Comparison of ENCODE assay signal across 9 mouse cellular contexts in genomic region chr5:32520381-32520780, GRCm38 (mm10).
DNase-seq lines count a peak whose midpoint lies in the region; ATAC-seq and TF ChIP-seq lines count a peak whose summit lies in the region.
"Had no signal": no experiment of that assay in that cellular context is flagged by ENCODE, and none has a peak within 500 bp of the region (broad histone marks: within the 10 kb centered on the region; RNA-seq: fewer than 3 reads in every experiment).

No protein-coding gene starts in this region.

- no peak for ATAC-seq in intestine, postnatal 0 days
- ATAC-seq in intestine, embryonic 15.5 days: no peak
- no peak for ATAC-seq in Patski
- no peak for ATAC-seq in erythroid progenitor cell, adult 5-6 weeks (replicated peaks; ENCODE audit: low FRiP score, poor library complexity, severe bottlenecking)

- H3K27me3 ChIP-seq in intestine, postnatal 0 days (replicated peaks; ENCODE audit: control insufficient read depth, insufficient read depth, low read length): no peaks in the 10 kb centered on the region
- no peaks in the 10 kb centered on the region for H3K27me3 ChIP-seq in intestine, embryonic 15.5 days (replicated peaks)
- H3K27me3 ChIP-seq in Patski: no peaks in the 10 kb centered on the region
- H3K27me3 ChIP-seq in limb, embryonic 10.5 days (ENCODE audit: low read depth, poor library complexity, severe bottlenecking): no peaks in the 10 kb centered on the region

- H3K9me3 ChIP-seq in intestine, postnatal 0 days (ENCODE audit: control insufficient read depth): no peaks in the 10 kb centered on the region
- H3K9me3 ChIP-seq in intestine, embryonic 15.5 days: no peaks in the 10 kb centered on the region
- H3K9me3 ChIP-seq in limb, embryonic 10.5 days (replicated peaks): no peaks in the 10 kb centered on the region

- no peak overlapping the region for H3K4me3 ChIP-seq in intestine, postnatal 0 days (ENCODE audit: low read depth, low read length)
- no peak overlapping the region for H3K4me3 ChIP-seq in intestine, embryonic 15.5 days (replicated peaks)
- no peak overlapping the region for H3K4me3 ChIP-seq in limb, embryonic 10.5 days
- H3K4me3 ChIP-seq: myocyte had no signal

- TF ChIP-seq CTCF in intestine, postnatal 0 days (IDR thresholded peaks at IDR 0.05; ENCODE audit: low read depth): peak; percentile 78
- peak; percentile 88 for TF ChIP-seq CTCF in Patski (IDR thresholded peaks at IDR 0.05)

- no peaks in the 10 kb centered on the region for H3K36me3 ChIP-seq in intestine, postnatal 0 days (ENCODE audit: control insufficient read depth, insufficient read depth)
- H3K36me3 ChIP-seq in intestine, embryonic 15.5 days: no peaks in the 10 kb centered on the region
- peaks cover 3% of the 10 kb centered on the region; the same call in 1 of the 2 replicates for H3K36me3 ChIP-seq in limb, embryonic 10.5 days

- POLR2A ChIA-PET in Patski (lab: Charles Lee): interaction anchor here (0.6 kb wide), 1 partner anchor 195 kb away, joined by 4 read pairs; no protein-coding TSS in a partner anchor

- in situ Hi-C loops in Patski (cut with MboI; ENCODE audit: low pct_unique_long_range_greater_than_20kb): loop anchor here (25.0 kb wide), 1 partner anchor 958 kb away; no protein-coding TSS in a partner anchor

- H3K4me2 ChIP-seq in intestine, postnatal 0 days (replicated peaks; ENCODE audit: low read depth): no peak overlapping the region
- no peak overlapping the region for H3K4me2 ChIP-seq in intestine, embryonic 15.5 days (replicated peaks)

- no peaks in the 10 kb centered on the region for H3K4me1 ChIP-seq in intestine, postnatal 0 days (replicated peaks; ENCODE audit: control insufficient read depth, insufficient read depth, low read length)
- H3K4me1 ChIP-seq in intestine, embryonic 15.5 days (replicated peaks): no peaks in the 10 kb centered on the region
- H3K4me1 ChIP-seq in limb, embryonic 10.5 days: no peaks in the 10 kb centered on the region

- DNase-seq in A20 (ENCODE audit: low read depth, low spot score) (peak; percentile 30), Patski (ENCODE audit: low read depth, low spot score) (peak; percentile 9)
- peak; percentile 16 for DNase-seq in embryo, embryonic 10.5 days (ENCODE audit: low spot score)
- DNase-seq in lung, postnatal 10 days: peak; percentile 59
- no peak for DNase-seq in limb, embryonic 10.5 days (ENCODE audit: low spot score)

- H3K27ac ChIP-seq in intestine, postnatal 0 days (ENCODE audit: low read depth, low read length): no peak overlapping the region
- no peak overlapping the region for H3K27ac ChIP-seq in intestine, embryonic 15.5 days
- H3K27ac ChIP-seq in limb, embryonic 10.5 days: no peak overlapping the region

- no peak overlapping the region for H3K9ac ChIP-seq in intestine, postnatal 0 days (ENCODE audit: low read depth, low read length)
- H3K9ac ChIP-seq in intestine, embryonic 15.5 days: no peak overlapping the region

- CTCF ChIA-PET in Patski (lab: Charles Lee): interaction anchor here (0.7 to 2.8 kb wide), 14 partner anchors 9 to 955 kb away, joined by 3 to 26 read pairs (median 4); no protein-coding TSS in a partner anchor

- WGBS in intestine, postnatal 0 days: 51% methylated on average over 1 of the region's 1 CpGs
- 60% methylated on average over 1 of the region's 1 CpGs for WGBS in intestine, embryonic 15.5 days
- 49% methylated on average over 1 of the region's 1 CpGs for WGBS in limb, embryonic 10.5 days
